Mouse (Mus musculus) midbrain, embryonic 16.5 days (tissue): ENCODE data around the gene Tmem160. TPM values are rescaled to one million over a fixed set of nuclear protein-coding genes. Genes with fewer than 3 reads are reported as not detected.

Experiments used
- ATAC-seq: fragments of 200-750 bp; cut with Nextera tagmentation; 2 replicates; pipeline ENCODE4 v1.8.0; 2017; ENCODE audit warnings: moderate TSS enrichment
- H3K27ac ChIP-seq: fragments of 300-500 bp; sonication (generic); 2 replicates; pipeline ENCODE4 v1.5.1; 2014; ENCODE audit warnings: mild to moderate bottlenecking, low read length, mixed read lengths
- H3K27me3 ChIP-seq: fragments of 300-500 bp; sonication (generic); 2 replicates; pipeline ENCODE4 v1.6.1; 2014; ENCODE audit warnings: low read depth, low read length, mixed read lengths; ENCODE audit not compliant: control insufficient read depth, insufficient read depth
- H3K36me3 ChIP-seq: fragments of 300-500 bp; sonication (generic); 2 replicates; pipeline ENCODE4 v1.6.1; 2014; ENCODE audit warnings: mild to moderate bottlenecking, low read length, moderate library complexity, mixed read lengths; ENCODE audit not compliant: control insufficient read depth, insufficient read depth
- H3K4me1 ChIP-seq: fragments of 300-500 bp; sonication (generic); 2 replicates; pipeline ENCODE4 v1.6.1; 2014; ENCODE audit warnings: mild to moderate bottlenecking, low read length, mixed read lengths; ENCODE audit not compliant: control insufficient read depth, insufficient read depth
- H3K4me2 ChIP-seq: fragments of 300-500 bp; sonication (generic); 2 replicates; pipeline ENCODE4 v1.6.1; 2014; ENCODE audit warnings: mild to moderate bottlenecking, low read length, mixed read lengths
- H3K4me3 ChIP-seq: fragments of 300-500 bp; sonication (generic); 2 replicates; pipeline ENCODE4 v1.5.1; 2014; ENCODE audit warnings: low read depth, mild to moderate bottlenecking, low read length, moderate library complexity, mixed read lengths
- H3K9ac ChIP-seq: fragments of 300-500 bp; sonication (generic); 2 replicates; pipeline ENCODE4 v1.6.1; 2014; ENCODE audit warnings: low read depth, low read length, mixed read lengths
- H3K9me3 ChIP-seq: fragments of 300-500 bp; sonication (generic); replicated peaks from 2 replicates; pipeline ENCODE4 v1.6.1; 2014; ENCODE audit warnings: mild to moderate bottlenecking, low read length, mixed read lengths; ENCODE audit not compliant: control insufficient read depth, poor library complexity, severe bottlenecking
- whole genome bisulfite sequencing: fragments of 180-500 bp; shearing (Covaris S2); extraction: QIAGEN DNeasy Blood & Tissue Kit; methylation state at CpG from one replicate; pipeline ENCODE4 v1.1.7; 2014; 5-methylcytosine and 5-hydroxymethylcytosine counted together
- polyA plus RNA-seq: library from polyadenylated mRNA; unstranded; fragments of >200 nt; fragmentation: Nextera tagmentation; extraction: Ambion mirVana; gene quantifications from 2 replicates; pipeline ENCODE4 v1.2.1, GENCODE M21; 2015

Tmem160 gene
- polyA plus RNA-seq, 1 experiment from 2014 or later, result 75.6 TPM

- no peak for ATAC-seq
- H3K4me2 ChIP-seq, result no peak overlapping the region
- no peak overlapping the region for H3K4me3 ChIP-seq
- peaks cover 9% of the 10 kb centered on the region for H3K27me3 ChIP-seq
- no peaks in the 10 kb centered on the region for H3K36me3 ChIP-seq
- no peaks in the 10 kb centered on the region for H3K9me3 ChIP-seq
- H3K4me1 ChIP-seq, result no peaks in the 10 kb centered on the region
- 83% methylated on average over 6 of the region's 6 CpGs for WGBS
- no peak overlapping the region for H3K27ac ChIP-seq
- H3K9ac ChIP-seq, result no peak overlapping the region
Observed at GRCm38 (mm10) chr7:16461705-16462104, 9.1 kb downstream of the Tmem160 start.

DNA sequence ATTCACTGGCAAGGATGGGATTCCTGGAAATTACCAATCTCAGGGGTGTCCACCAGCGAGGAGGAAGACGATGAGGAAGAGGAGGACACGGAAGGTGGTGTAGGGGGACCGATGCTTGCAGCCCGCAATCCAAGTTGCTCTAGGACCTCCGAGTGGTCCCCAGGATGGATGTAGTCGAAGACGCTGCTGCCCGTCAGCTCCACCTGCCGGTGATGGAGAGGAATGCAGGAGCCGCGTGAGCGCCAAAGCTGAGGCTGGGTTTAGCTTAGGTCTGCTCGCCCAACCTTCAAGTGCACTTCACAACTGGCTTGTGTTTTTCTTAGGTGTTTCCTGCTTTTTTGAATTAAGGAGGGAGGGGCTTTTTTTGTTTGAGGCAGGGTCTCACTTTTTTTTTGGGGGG lies 10.6 kb downstream of the Tmem160 start:
- Histone ChIP-seq H3K9me3 (no peaks in the 10 kb centered on the region), H3K4me1 (no peaks in the 10 kb centered on the region), H3K27me3 (peaks cover 9% of the 10 kb centered on the region), H3K36me3 (no peaks in the 10 kb centered on the region), H3K4me3 (no peak overlapping the region), H3K4me2 (no peak overlapping the region), H3K9ac (no peak overlapping the region), H3K27ac (no peak overlapping the region)
- 1% methylated on average over 14 of the region's 14 CpGs for WGBS
- peak; percentile 59; the same call in 1 of the 2 replicates for ATAC-seq

- Histone ChIP-seq H3K9ac (no peak overlapping the region), H3K4me2 (no peak overlapping the region)
Observed at GRCm38 (mm10) chr7:16465160-16465559, 12.6 kb downstream of the Tmem160 start.

DNA sequence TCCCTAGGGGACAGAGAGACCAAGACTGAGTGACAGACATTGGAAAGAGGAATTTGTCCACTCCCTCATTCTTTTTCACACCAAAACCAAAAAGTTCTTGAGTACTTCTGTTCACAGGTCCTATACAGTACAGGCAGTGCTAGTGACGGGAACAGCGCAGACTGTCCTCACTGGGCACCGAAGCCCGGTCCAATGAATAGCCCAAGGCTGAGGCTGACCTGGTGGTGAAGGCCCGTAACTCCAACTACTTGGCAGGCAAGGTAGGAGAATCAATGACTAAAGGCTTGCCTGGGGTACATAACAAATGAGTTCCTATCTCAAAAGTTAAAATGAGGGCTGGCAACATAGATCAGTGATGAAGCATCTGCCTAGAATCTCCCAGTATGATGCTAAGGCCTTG lies 13.0 kb downstream of the Tmem160 start:
- H3K4me3 ChIP-seq, result no peak overlapping the region
- H3K4me1 ChIP-seq, result no peaks in the 10 kb centered on the region
- H3K9ac ChIP-seq, result no peak overlapping the region
- no peak for ATAC-seq
- no peak overlapping the region for H3K27ac ChIP-seq
- H3K36me3 ChIP-seq, result no peaks in the 10 kb centered on the region
- H3K9me3 ChIP-seq, result no peaks in the 10 kb centered on the region
- WGBS, result 89% methylated on average over 5 of the region's 5 CpGs
- H3K27me3 ChIP-seq, result peaks cover 15% of the 10 kb centered on the region
- H3K4me2 ChIP-seq, result no peak overlapping the region

More at GRCm38 (mm10) chr7:16465160-16465559, 12.6 kb downstream of the Tmem160 start:
- Histone ChIP-seq H3K27me3 (peaks cover 15% of the 10 kb centered on the region), H3K27ac (no peak overlapping the region), H3K36me3 (no peaks in the 10 kb centered on the region), H3K4me3 (no peak overlapping the region), H3K9me3 (no peaks in the 10 kb centered on the region), H3K4me1 (no peaks in the 10 kb centered on the region)
- peak; percentile 17; the same call in 1 of the 2 replicates for ATAC-seq
- 10% methylated on average over 8 of the region's 8 CpGs for WGBS

- H3K4me2 ChIP-seq, result no peak overlapping the region
- H3K27ac ChIP-seq, result no peak overlapping the region
- H3K4me1 ChIP-seq, result no peaks in the 10 kb centered on the region
- no peaks in the 10 kb centered on the region for H3K9me3 ChIP-seq
- H3K27me3 ChIP-seq, result peaks cover 16% of the 10 kb centered on the region
- ATAC-seq, result no peak
- no peaks in the 10 kb centered on the region for H3K36me3 ChIP-seq
- no peak overlapping the region for H3K9ac ChIP-seq
- WGBS, result 66% methylated on average over 4 of the region's 4 CpGs
- H3K4me3 ChIP-seq, result no peak overlapping the region
Observed at GRCm38 (mm10) chr7:16466565-16466964, 14.0 kb downstream of the Tmem160 start.

- no peaks in the 10 kb centered on the region for H3K9me3 ChIP-seq
- WGBS, result 28% methylated on average over 5 of the region's 5 CpGs
- no peaks in the 10 kb centered on the region for H3K36me3 ChIP-seq
- H3K4me3 ChIP-seq, result no peak overlapping the region
- peaks cover 21% of the 10 kb centered on the region for H3K27me3 ChIP-seq
- no peak for ATAC-seq
- H3K9ac ChIP-seq, result no peak overlapping the region
- no peak overlapping the region for H3K27ac ChIP-seq
- H3K4me2 ChIP-seq, result no peak overlapping the region
- H3K4me1 ChIP-seq, result no peaks in the 10 kb centered on the region
Observed at GRCm38 (mm10) chr7:16468115-16468514, 15.5 kb downstream of the Tmem160 start.

GRCm38 (mm10) chr7:16471549-16471948 lies 19.0 kb downstream of the Tmem160 start:
- 45% methylated on average over 9 of the region's 9 CpGs for WGBS
- no peak for ATAC-seq

GRCm38 (mm10) chr7:16472116-16472709 lies 19.6 kb downstream of the Tmem160 start:
- 3% methylated on average over 17 of the region's 17 CpGs for WGBS
- peaks cover 57% of the 10 kb centered on the region for H3K27me3 ChIP-seq
- no peak overlapping the region for H3K27ac ChIP-seq
- H3K4me3 ChIP-seq, result no peak overlapping the region
- no peaks in the 10 kb centered on the region for H3K9me3 ChIP-seq
- peaks cover 15% of the 10 kb centered on the region for H3K4me1 ChIP-seq
- no peak overlapping the region for H3K9ac ChIP-seq
- no peak overlapping the region; the same call in 1 of the 2 replicates for H3K4me2 ChIP-seq
- ATAC-seq, result no peak
- no peaks in the 10 kb centered on the region for H3K36me3 ChIP-seq

More at GRCm38 (mm10) chr7:16471549-16471948, 19.0 kb downstream of the Tmem160 start:
- Histone ChIP-seq H3K4me1 (peaks cover 15% of the 10 kb centered on the region), H3K4me2 (no peak overlapping the region), H3K36me3 (no peaks in the 10 kb centered on the region), H3K9me3 (no peaks in the 10 kb centered on the region), H3K27ac (no peak overlapping the region), H3K9ac (no peak overlapping the region), H3K27me3 (peaks cover 51% of the 10 kb centered on the region), H3K4me3 (no peak overlapping the region)

- no peak for ATAC-seq
- peaks cover 15% of the 10 kb centered on the region for H3K4me1 ChIP-seq
- H3K4me2 ChIP-seq, result no peak overlapping the region
- no peaks in the 10 kb centered on the region for H3K9me3 ChIP-seq
- H3K27ac ChIP-seq, result no peak overlapping the region
- WGBS, result 70% methylated on average over 8 of the region's 8 CpGs
- H3K36me3 ChIP-seq, result no peaks in the 10 kb centered on the region
- H3K4me3 ChIP-seq, result no peak overlapping the region
- H3K9ac ChIP-seq, result no peak overlapping the region
- H3K27me3 ChIP-seq, result peaks cover 60% of the 10 kb centered on the region
Observed at GRCm38 (mm10) chr7:16473847-16474246, 21.3 kb downstream of the Tmem160 start.
